Mouse (Mus musculus) adrenal gland, postnatal 0 days (tissue): ENCODE measurements around the gene Kctd15. TPM values are rescaled to one million over a fixed set of nuclear protein-coding genes. Genes with fewer than 3 reads are reported as not detected.

Source experiments
- polyA plus RNA-seq: library from polyadenylated mRNA; unstranded; fragments of >200 nt; fragmentation: Nextera tagmentation; extraction: Ambion mirVana; gene quantifications from 2 replicates; pipeline ENCODE4 v1.2.1, GENCODE M21; 2015

Gene Kctd15
- 6.0 and 7.1 TPM in 2 replicates for polyA plus RNA-seq

DNA sequence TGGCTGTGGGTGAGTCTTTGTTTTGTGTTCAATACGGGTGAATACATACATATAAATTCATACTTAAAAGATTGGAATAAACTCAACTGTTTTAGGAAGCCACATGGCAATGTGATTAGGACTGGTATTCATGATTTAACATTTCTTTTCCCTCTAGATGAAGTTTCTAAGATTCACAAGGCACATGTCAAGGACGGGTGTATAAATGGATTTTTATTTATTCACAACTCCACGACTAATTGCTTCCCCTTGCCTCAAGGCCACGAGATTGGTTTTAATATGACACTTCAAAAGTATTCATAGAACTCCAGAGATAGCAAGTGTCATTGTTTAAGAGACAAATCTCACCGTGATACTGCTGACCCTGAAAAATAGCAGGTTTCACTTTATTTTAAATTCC, at the start of gene Kctd15:
Gene Kctd15 (minus strand): TSS at position 101 of the 400 bp plus-strand sequence.

Other genes starting within 250 kb of the Kctd15 start
- 7.6 and 9.4 TPM in 2 replicates for gene Chst8, start 156.0 kb upstream of the Kctd15 start, polyA plus RNA-seq